Mouse (Mus musculus): ENCODE data around the gene Cnr1.

- TF ChIP-seq POLR2A (IDR thresholded peaks at IDR 0.05; ENCODE audit: borderline replicate concordance, extremely low read depth, low read depth, low read length) (no peak), CTCF (IDR thresholded peaks at IDR 0.05; ENCODE audit: insufficient read depth, low read length) (no peak)
These were observed 3.6 kb upstream of the Cnr1 start for GRCm38 (mm10) chr4:33920807-33921206.

All from lung, adult 2 months (tissue).